Mouse (Mus musculus) ES-CJ7 (cell line): ENCODE measurements around the gene Atp5mpl.

Source experiments
- DNase-seq: peaks from one replicate; pipeline ENCODE4 v3.0.0; 2011; ENCODE audit warnings: low read depth, low spot score

Atp5mpl gene

DNA sequence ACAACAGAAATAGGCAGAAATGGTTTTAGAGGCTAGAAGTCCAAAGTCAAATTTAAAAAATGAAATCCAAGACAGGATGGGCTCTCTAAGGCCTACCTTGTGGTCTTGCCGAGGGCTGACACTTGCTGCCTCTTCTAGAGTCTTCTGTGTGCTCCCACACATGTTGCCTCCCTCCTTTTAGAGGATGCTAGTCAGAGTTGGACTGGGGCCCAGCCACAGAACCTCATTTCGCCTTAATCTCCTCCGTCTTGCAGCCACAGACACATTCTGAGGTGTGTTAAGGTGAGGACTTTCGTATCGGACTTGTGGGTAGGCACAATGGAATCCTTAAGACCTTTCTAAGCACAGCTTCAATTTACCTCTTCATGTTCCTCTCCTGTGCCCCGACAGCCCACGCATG lies 54.0 kb downstream of the Atp5mpl start:
- DNase-seq, result no peak

DNA sequence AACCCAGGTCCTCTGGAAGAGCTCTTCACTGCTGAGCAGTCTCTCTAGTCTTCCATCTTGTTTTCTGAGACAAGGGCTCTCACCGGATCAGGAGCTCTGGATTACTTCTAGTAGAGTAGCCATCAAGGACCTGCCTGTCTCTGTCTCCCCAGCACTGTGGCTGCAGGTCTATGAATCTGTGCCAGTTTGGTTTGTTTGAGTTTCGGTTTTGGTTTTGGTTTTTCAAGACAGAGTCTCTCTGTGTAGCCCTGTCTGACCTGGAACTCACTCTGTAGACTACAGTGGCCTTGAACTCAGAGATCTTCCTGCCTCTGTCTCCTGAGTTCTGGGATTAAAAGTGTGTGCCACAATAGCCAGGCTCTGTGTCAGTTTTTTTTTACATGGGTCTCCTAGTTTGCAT lies 55.0 kb downstream of the Atp5mpl start:
- no peak for DNase-seq
